Mouse (Mus musculus) spleen, adult 10 weeks (tissue): ENCODE data around the gene Tas2r116. TPM values are rescaled to one million over a fixed set of nuclear protein-coding genes. Genes with fewer than 3 reads are reported as not detected.

Experiments used
- polyA plus RNA-seq: library from polyadenylated mRNA; stranded (reverse); fragments of 350-450 nt; fragmentation: Illumina TruSeq; extraction: RNeasy Lipid Tissue Mini Kit (QIAGEN cat#74804); gene quantifications from one replicate; pipeline ENCODE4 v1.2.3, GENCODE M21; 2015; ENCODE audit warnings: low replicate concordance; ENCODE audit not compliant: insufficient read depth

The Tas2r116 gene
- polyA plus RNA-seq, result not detected

DNA sequence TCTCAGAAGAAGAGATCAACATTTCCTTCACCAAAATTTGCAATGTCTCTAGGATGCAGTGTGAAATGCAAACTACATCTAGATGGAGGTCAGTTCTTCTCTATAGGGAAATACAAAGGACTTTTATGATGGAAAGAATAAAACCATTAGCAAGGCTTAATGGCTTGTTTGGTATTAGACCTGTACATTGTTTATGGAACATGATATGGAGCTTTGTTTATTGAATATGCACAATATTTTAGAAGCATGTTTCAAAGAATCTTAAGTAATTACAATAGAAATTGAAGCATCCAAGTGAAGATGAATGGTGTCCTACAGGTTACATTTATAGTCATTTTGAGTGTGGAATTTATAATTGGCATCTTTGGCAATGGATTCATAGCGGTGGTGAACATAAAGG is at the start of gene Tas2r116:
Gene Tas2r116, plus strand, starts transcription at position 301 of the 400 bp plus-strand sequence.

DNA sequence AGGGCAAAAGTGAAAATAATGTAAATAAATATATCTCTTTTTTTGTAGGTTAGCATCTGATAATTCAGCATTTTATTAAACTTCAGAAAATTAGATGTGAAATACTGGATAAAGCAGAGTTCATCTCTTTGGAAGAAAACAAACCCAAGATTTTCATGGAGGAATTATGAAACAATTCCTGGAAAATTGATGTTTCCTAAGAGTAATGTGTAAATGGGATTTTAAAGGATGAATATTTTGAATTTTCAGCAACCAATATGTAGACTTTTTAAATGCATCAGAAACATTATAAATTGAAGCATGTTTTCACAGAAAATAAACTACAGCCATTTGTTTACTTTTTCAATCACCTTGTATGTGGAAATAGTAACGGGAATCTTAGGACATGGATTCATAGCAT is 8.4 kb upstream of the Tas2r116 start, which contains the start of gene Tas2r123:
Gene Tas2r123, plus strand, starts transcription at position 301 of the 400 bp plus-strand sequence.

DNA sequence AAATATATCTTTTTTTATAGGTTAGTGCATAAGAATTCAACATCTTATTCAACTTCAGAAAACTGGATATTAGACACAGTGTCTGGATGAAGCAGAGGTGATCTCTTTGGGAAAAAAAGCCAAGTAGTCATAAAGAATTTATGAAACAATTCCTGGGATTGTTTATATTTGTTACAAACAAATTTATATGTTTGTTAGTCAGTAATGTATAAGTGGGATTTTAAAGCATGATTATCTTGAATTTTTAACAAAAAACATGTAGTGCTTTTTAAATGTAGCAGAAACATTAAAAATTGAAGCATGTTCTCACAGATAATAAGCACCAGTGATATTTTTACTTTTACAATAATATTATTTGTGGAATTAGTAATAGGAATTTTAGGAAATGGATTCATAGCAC is 12.5 kb downstream of the Tas2r116 start, which contains the start of gene Tas2r110:
Gene Tas2r110, plus strand, starts transcription at position 301 of the 400 bp plus-strand sequence.

GRCm38 (mm10) chr6:132892711-132893110 is 37.5 kb downstream of the Tas2r116 start, which contains the start of gene Tas2r113:
TSS of gene Tas2r113 (plus strand) at chr6:132893011.

Other genes starting within 250 kb of the Tas2r116 start
- gene A630073D07Rik, start 203.9 kb upstream of the Tas2r116 start, polyA plus RNA-seq, result not detected
- not detected for gene Tas2r120, start 198.5 kb upstream of the Tas2r116 start, polyA plus RNA-seq
- not detected for gene Tas2r121, start 154.4 kb upstream of the Tas2r116 start, polyA plus RNA-seq
- not detected for gene Tas2r122, start 143.5 kb upstream of the Tas2r116 start, polyA plus RNA-seq
- not detected for gene Tas2r115, start 117.4 kb upstream of the Tas2r116 start, polyA plus RNA-seq
- gene Tas2r124, start 100.7 kb upstream of the Tas2r116 start, polyA plus RNA-seq, result not detected
- gene Tas2r102, start 93.3 kb upstream of the Tas2r116 start, polyA plus RNA-seq, result not detected
- gene Tas2r136, start 77.3 kb upstream of the Tas2r116 start, polyA plus RNA-seq, result not detected
- gene Tas2r117, start 52.6 kb upstream of the Tas2r116 start, polyA plus RNA-seq, result not detected
- not detected for gene Tas2r123, start 8.3 kb upstream of the Tas2r116 start, polyA plus RNA-seq
- not detected for gene Tas2r110, start 12.6 kb downstream of the Tas2r116 start, polyA plus RNA-seq
- gene Tas2r113, start 37.6 kb downstream of the Tas2r116 start, polyA plus RNA-seq, result not detected
- not detected for gene Tas2r125, start 54.2 kb downstream of the Tas2r116 start, polyA plus RNA-seq
- gene Tas2r129, start 95.7 kb downstream of the Tas2r116 start, polyA plus RNA-seq, result not detected
- gene Tas2r131, start 102.5 kb downstream of the Tas2r116 start, polyA plus RNA-seq, result not detected
- gene Tas2r109, start 125.5 kb downstream of the Tas2r116 start, polyA plus RNA-seq, result not detected
- not detected for gene Tas2r103, start 181.7 kb downstream of the Tas2r116 start, polyA plus RNA-seq
- not detected for gene Tas2r140, start 200.4 kb downstream of the Tas2r116 start, polyA plus RNA-seq
- 41.9 TPM for gene Smim10l1, start 249.5 kb downstream of the Tas2r116 start, polyA plus RNA-seq